Mouse (Mus musculus) liver, adult 10 weeks (tissue): ENCODE results near the gene Rarg. TPM values are rescaled to one million over a fixed set of nuclear protein-coding genes. Genes with fewer than 3 reads are reported as not detected.

Experiments used
- polyA plus RNA-seq: library from polyadenylated mRNA; stranded (reverse); fragments of 350-450 nt; fragmentation: Illumina TruSeq; extraction: RNeasy Lipid Tissue Mini Kit (QIAGEN cat#74804); gene quantifications from one replicate; pipeline ENCODE4 v1.2.3, GENCODE M21; 2014; ENCODE audit warnings: low read depth, low replicate concordance

Rarg gene
- polyA plus RNA-seq: 0.98 TPM

DNA sequence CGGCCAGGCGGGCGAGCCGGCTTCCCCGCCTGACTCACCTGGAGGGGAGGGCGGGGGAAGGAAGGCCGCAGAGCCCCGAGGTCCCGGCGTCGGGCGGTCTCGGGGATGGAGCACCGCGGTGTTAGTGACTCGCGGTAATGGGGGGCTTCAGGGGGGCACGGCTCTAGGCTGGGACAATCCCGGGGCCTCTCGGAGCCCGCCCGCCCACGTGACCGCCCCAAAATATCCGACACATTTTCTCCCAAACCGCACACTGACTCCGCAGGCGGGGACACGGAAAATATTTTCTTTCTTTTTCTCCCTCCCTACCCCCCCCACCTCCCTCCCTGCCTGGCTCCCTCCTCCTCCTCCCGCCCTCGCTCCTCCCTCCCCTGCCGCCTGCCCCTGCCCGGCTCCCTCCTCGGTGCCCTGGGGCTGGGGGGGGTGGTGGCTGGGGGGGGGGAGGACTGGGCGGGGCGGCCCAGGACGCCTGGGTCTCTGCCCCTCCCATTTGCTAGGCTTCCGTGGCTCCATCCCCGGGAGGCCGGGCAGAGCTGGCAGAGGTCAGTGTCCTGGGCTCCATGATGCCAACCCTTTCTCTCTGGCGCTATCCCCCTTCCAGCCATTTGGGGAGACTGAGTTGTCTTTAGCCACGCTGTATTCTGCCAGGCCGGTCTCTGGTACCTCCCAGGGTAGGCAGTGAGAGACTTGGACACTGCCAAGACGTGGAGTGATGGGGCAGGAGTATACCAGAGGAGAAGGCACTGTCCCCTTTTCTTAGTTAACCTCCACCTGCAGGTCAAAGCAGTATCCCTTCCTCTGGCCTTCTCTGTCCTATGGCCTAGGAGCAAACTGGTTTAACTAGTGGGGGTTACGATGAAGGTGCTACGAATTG is at the start of gene Rarg:
Rarg (minus strand) TSS at position 316 of the 874 bp plus-strand sequence.

DNA sequence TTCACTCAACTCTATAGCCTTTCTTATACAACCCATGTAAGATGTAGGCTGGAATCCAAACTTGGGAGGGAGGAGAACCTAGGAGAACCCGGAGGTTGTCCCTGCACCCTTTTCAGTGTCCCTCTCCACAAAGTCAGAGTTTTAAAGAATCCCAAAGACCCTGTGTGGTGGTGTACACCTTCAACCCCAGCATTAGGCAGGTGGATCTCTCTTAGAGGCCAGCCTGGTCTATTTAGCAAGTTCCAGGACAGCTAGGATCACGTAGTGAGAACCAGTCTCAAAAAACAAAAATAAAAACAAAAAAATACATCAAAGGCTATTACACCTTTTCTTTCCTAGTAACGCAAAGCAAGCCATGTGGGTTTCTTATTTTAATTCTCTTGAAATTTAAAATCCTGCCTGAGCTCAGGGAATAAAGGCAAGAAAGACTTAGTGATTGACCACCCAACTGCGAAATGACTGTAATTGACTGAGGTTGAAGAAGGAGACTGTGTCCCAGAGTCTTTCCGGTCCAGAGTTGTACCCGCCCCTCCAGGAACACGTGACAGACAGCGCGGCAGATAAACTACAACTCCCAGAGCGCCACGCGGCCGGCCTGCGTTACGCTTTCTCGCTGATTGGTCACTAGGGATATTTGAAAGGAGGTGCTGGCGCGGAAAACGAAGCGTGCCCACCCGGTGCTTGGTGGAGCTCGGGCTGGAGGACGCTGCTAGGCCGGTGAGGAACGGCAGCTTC is 38.5 kb upstream of the Rarg start, which contains the start of gene Espl1:
Espl1 (plus strand) TSS at position 634 of the 735 bp plus-strand sequence.

DNA sequence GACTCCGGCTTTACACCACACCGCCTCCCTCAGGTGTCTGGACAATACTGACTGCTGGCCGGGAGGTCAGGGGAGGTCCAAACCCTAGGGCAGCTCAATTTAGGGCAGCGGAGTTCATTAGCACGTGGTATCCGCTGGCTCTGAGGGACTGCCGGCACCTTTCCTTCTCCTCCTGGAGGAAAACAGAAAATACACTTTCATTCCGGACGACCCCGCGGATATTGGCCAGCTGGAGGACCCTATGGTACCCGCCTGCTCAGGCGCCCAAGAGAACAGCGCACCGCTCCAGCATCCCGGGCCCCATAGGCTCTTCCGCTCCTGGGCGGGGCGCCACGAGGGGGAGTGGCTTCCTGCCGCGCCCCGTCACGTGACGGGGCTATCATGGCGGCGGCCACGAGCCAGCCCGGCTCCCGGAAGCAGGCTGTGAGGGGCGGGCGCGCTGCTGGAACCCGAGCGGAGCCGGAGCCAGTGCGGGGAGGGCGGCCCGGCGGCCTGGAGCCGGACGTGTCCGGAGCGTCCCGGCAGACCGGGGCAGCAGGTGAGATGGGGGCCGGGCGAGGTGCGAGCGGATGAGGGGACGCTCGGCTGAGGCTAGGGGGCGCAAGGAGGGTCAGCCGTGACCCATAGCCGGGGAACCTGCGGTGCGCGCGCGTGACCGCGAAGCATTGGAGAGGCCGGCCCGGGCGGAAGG is 21.9 kb upstream of the Rarg start, which contains the start of gene Mfsd5:
Mfsd5 (plus strand) TSS at position 363 of the 691 bp plus-strand sequence.

GRCm38 (mm10) chr15:102270274-102270960 is 13.1 kb upstream of the Rarg start, which contains the start of gene Gm9918:
Gm9918 (plus strand) TSS chr15:102270563.

DNA sequence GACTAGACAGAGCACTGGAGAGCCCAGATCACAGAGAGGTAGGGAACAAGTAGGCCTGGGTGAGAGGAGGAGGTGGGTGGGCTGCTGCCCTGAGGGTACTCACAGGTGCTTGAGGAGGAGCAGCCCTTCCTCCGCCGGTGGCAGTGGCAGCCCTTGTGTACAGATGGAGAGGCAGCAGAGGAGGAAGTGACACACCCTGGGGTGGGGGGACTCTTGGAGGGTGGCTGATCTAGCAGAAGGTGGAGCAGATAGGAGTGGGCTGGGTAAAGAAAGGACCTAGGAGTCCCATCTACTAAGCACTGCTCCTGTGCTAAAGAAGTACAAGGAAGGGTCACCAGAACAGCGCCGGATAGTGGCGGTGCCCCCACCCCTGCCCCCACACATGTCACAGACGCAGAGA is 25.6 kb downstream of the Rarg start, which contains the start of gene Itgb7:
Itgb7 (minus strand) TSS at position 197 of the 400 bp plus-strand sequence.

GRCm38 (mm10) chr15:102204674-102205505 is 52.4 kb downstream of the Rarg start, which contains the start of gene Csad:
Csad (minus strand) TSS chr15:102204724.

GRCm38 (mm10) chr15:102202971-102203834 is 54.1 kb downstream of the Rarg start, which contains the start of gene Zfp740:
Zfp740 (plus strand) TSS chr15:102203249.

Other genes with a start within 250 kb of the Rarg start
- 19.0 TPM for gene Krt18, start 229.3 kb downstream of the Rarg start, polyA plus RNA-seq
- gene Eif4b, start 183.7 kb downstream of the Rarg start, polyA plus RNA-seq: 130 TPM
- 17.7 TPM for gene Tns2, start 157.1 kb downstream of the Rarg start, polyA plus RNA-seq
- 0.85 TPM for gene Spryd3, start 121.3 kb downstream of the Rarg start, polyA plus RNA-seq
- not detected for gene Igfbp6, start 113.2 kb downstream of the Rarg start, polyA plus RNA-seq
- 7.1 TPM for gene Soat2, start 107.0 kb downstream of the Rarg start, polyA plus RNA-seq
- gene Zfp740, start 54.3 kb downstream of the Rarg start, polyA plus RNA-seq: 9.0 TPM
- 24.0 TPM for gene Csad, start 52.8 kb downstream of the Rarg start, polyA plus RNA-seq
- 1.2 TPM for gene Itgb7, start 25.6 kb downstream of the Rarg start, polyA plus RNA-seq
- gene Gm9918, start 13.0 kb upstream of the Rarg start, polyA plus RNA-seq: not detected
- gene Mfsd5, start 21.9 kb upstream of the Rarg start, polyA plus RNA-seq: 1.7 TPM
- not detected for gene Espl1, start 38.7 kb upstream of the Rarg start, polyA plus RNA-seq
- 50.1 TPM for gene Pfdn5, start 68.6 kb upstream of the Rarg start, polyA plus RNA-seq
- gene Myg1, start 74.2 kb upstream of the Rarg start, polyA plus RNA-seq: 10.0 TPM
- gene Aaas, start 93.3 kb upstream of the Rarg start, polyA plus RNA-seq: 2.5 TPM
- gene Sp7, start 109.7 kb upstream of the Rarg start, polyA plus RNA-seq: not detected
- gene Sp1, start 148.6 kb upstream of the Rarg start, polyA plus RNA-seq: 23.3 TPM
- not detected for gene Amhr2, start 187.8 kb upstream of the Rarg start, polyA plus RNA-seq
- 27.4 TPM for gene Prr13, start 201.5 kb upstream of the Rarg start, polyA plus RNA-seq
- gene Pcbp2, start 213.0 kb upstream of the Rarg start, polyA plus RNA-seq: 365 TPM
- not detected for gene Gm10337, start 246.2 kb upstream of the Rarg start, polyA plus RNA-seq